Mouse (Mus musculus): ENCODE results near the gene Pes1.

DNA sequence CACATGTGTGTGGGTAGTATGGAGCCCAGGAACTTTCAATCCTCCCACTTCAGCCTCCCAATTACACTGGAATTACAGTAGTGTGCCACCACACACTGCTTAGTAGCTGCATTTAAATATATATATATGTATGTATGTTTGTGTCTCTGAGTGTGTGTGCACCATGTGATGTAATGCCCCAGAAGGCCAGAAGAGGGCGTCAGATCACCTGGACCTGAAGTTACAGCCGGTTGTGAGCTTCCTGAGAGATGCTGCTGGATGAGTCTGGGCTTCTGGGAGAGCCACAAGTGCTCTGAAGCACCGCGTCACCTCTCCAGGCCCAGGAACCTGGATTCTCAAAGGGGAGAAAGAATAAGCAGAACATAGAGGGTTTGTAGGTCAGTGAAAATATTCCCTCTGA lies 65.6 kb downstream of the Pes1 start:
- no peak for TF ChIP-seq ZC3H11A (IDR thresholded peaks at IDR 0.05; ENCODE audit: borderline replicate concordance, low read depth, low read length)
- no peak for TF ChIP-seq HCFC1 (IDR thresholded peaks at IDR 0.05; ENCODE audit: borderline replicate concordance, insufficient read depth, low read length)
- TF ChIP-seq ZNF384 (IDR thresholded peaks at IDR 0.05; ENCODE audit: low read depth, low read length), result no peak
- no peak for TF ChIP-seq MAFK (IDR thresholded peaks at IDR 0.05; ENCODE audit: insufficient read depth, low read depth, low read length)

Measured in ES-E14 (cell line).